Mouse (Mus musculus): ENCODE measurements around the gene Selenom. TPM values are rescaled to one million over a fixed set of nuclear protein-coding genes. Genes with fewer than 3 reads are reported as not detected.

Selenom gene
- total RNA-seq, 2 experiments from 2014 or later = 229 to 234 TPM

- DNase-seq (ENCODE audit: low spot score in 2 of 2) = no peak
Measured at GRCm38 (mm10) chr11:3529476-3530252, 15.2 kb downstream of the Selenom start.

- no peak for DNase-seq (ENCODE audit: low spot score in 2 of 2)
Measured at GRCm38 (mm10) chr11:3530731-3531130, 16.2 kb downstream of the Selenom start.

- DNase-seq (ENCODE audit: low spot score in 2 of 2) = peak in 1 of 2 experiments; percentile 71
Measured at GRCm38 (mm10) chr11:3531634-3532033, 17.1 kb downstream of the Selenom start.

GRCm38 (mm10) chr11:3532101-3532931, 17.8 kb downstream of the Selenom start:
- no peak for DNase-seq (ENCODE audit: low spot score in 2 of 2)

GRCm38 (mm10) chr11:3533406-3533932, 19.0 kb downstream of the Selenom start:
- no peak for DNase-seq (ENCODE audit: low spot score in 2 of 2)

- DNase-seq (ENCODE audit: low spot score in 2 of 2) = no peak
Measured at GRCm38 (mm10) chr11:3534956-3535355, 20.5 kb downstream of the Selenom start.

- peak; percentile 94 to 95 for DNase-seq (ENCODE audit: low spot score in 2 of 2)
Measured at GRCm38 (mm10) chr11:3535406-3535986, 21.0 kb downstream of the Selenom start.

GRCm38 (mm10) chr11:3536082-3536481, 21.6 kb downstream of the Selenom start:
- DNase-seq (ENCODE audit: low spot score in 2 of 2) = no peak

- no peak for DNase-seq (ENCODE audit: low spot score in 2 of 2)
Measured at GRCm38 (mm10) chr11:3536745-3537333, 22.4 kb downstream of the Selenom start.

- DNase-seq (ENCODE audit: low spot score in 2 of 2) = no peak
Measured at GRCm38 (mm10) chr11:3537711-3538110, 23.2 kb downstream of the Selenom start.

GRCm38 (mm10) chr11:3538341-3538740, 23.9 kb downstream of the Selenom start:
- no peak for DNase-seq (ENCODE audit: low spot score in 2 of 2)

GRCm38 (mm10) chr11:3539111-3539825, 24.8 kb downstream of the Selenom start:
- DNase-seq (ENCODE audit: low spot score in 2 of 2) = peak; percentile 82 to 96

- no peak for DNase-seq (ENCODE audit: low spot score in 2 of 2)
Measured at GRCm38 (mm10) chr11:3539826-3540196, 25.3 kb downstream of the Selenom start.

- DNase-seq (ENCODE audit: low spot score in 2 of 2) = no peak
Measured at GRCm38 (mm10) chr11:3540451-3541085, 26.1 kb downstream of the Selenom start, which contains the start of gene Smtn. TSS of gene Smtn (minus strand) at chr11:3540612.

- no peak for DNase-seq (ENCODE audit: low spot score in 2 of 2)
Measured at GRCm38 (mm10) chr11:3541932-3542331, 27.4 kb downstream of the Selenom start.

GRCm38 (mm10) chr11:3543001-3543400, 28.5 kb downstream of the Selenom start:
- no peak for DNase-seq (ENCODE audit: low spot score in 2 of 2)

- DNase-seq (ENCODE audit: low spot score in 2 of 2) = no peak
Measured at GRCm38 (mm10) chr11:3544409-3544808, 29.9 kb downstream of the Selenom start.

GRCm38 (mm10) chr11:3545531-3546241, 31.2 kb downstream of the Selenom start:
- DNase-seq (ENCODE audit: low spot score in 2 of 2) = no peak

GRCm38 (mm10) chr11:3546242-3546562, 31.7 kb downstream of the Selenom start:
- no peak for DNase-seq (ENCODE audit: low spot score in 2 of 2)

GRCm38 (mm10) chr11:3547047-3547446, 32.6 kb downstream of the Selenom start:
- no peak for DNase-seq (ENCODE audit: low spot score in 2 of 2)

Measured in layer of hippocampus, postnatal 14 days (tissue).